Mouse (Mus musculus) hindbrain, embryonic 16.5 days (tissue): Measurements from ENCODE around the gene Etv3. TPM values are rescaled to one million over a fixed set of nuclear protein-coding genes. Genes with fewer than 3 reads are reported as not detected.
A peak's percentile ranks its signal among the peaks of the same experiment; 100 is the strongest.

ENCODE experiments used
- ATAC-seq: fragments of 200-750 bp; cut with Nextera tagmentation; 2 replicates; pipeline ENCODE4 v1.8.0; 2017; ENCODE audit warnings: moderate TSS enrichment, moderate library complexity
- H3K27ac ChIP-seq: fragments of 300-500 bp; sonication (generic); 2 replicates; pipeline ENCODE4 v1.5.1; 2014; ENCODE audit warnings: low read depth, mild to moderate bottlenecking, control low read depth, low read length, moderate library complexity
- H3K27me3 ChIP-seq: fragments of 300-500 bp; sonication (generic); replicated peaks from 2 replicates; pipeline ENCODE4 v1.6.1; 2014; ENCODE audit warnings: low read length; ENCODE audit not compliant: control insufficient read depth, insufficient read depth
- H3K36me3 ChIP-seq: fragments of 300-500 bp; sonication (generic); 2 replicates; pipeline ENCODE4 v1.6.1; 2014; ENCODE audit warnings: mild to moderate bottlenecking, low read length, moderate library complexity, mixed read lengths; ENCODE audit not compliant: control insufficient read depth, insufficient read depth
- H3K4me1 ChIP-seq: fragments of 300-500 bp; sonication (generic); 2 replicates; pipeline ENCODE4 v1.6.1; 2014; ENCODE audit warnings: low read depth, low read length; ENCODE audit not compliant: control insufficient read depth, insufficient read depth
- H3K4me2 ChIP-seq: fragments of 300-500 bp; sonication (generic); 2 replicates; pipeline ENCODE4 v1.6.1; 2014; ENCODE audit warnings: mild to moderate bottlenecking, low read length, control low read depth, moderate library complexity
- H3K4me3 ChIP-seq: fragments of 300-500 bp; sonication (generic); 2 replicates; pipeline ENCODE4 v1.5.1; 2014; ENCODE audit warnings: mild to moderate bottlenecking, low read length, control low read depth, moderate library complexity
- H3K9ac ChIP-seq: fragments of 300-500 bp; sonication (generic); 2 replicates; pipeline ENCODE4 v1.6.1; 2014; ENCODE audit warnings: low read depth, mild to moderate bottlenecking, control low read depth, low read length, moderate library complexity
- H3K9me3 ChIP-seq: fragments of 300-500 bp; sonication (generic); 2 replicates; pipeline ENCODE4 v1.6.1; 2014; ENCODE audit warnings: mild to moderate bottlenecking, low read length, moderate library complexity; ENCODE audit not compliant: control insufficient read depth
- WGBS: fragments of 180-500 bp; shearing (Covaris S2); extraction: QIAGEN DNeasy Blood & Tissue Kit; methylation state at CpG from one replicate; pipeline ENCODE4 v1.1.7; 2014; 5-methylcytosine and 5-hydroxymethylcytosine counted together
- polyA plus RNA-seq: library from polyadenylated mRNA; unstranded; fragments of >200 nt; fragmentation: Nextera tagmentation; extraction: Ambion mirVana; gene quantifications from 2 replicates; pipeline ENCODE4 v1.2.1, GENCODE M21; 2015

Etv3 gene
- polyA plus RNA-seq, 1 experiment from 2014 or later = 9.2 TPM

- Histone ChIP-seq H3K9me3 (no peaks in the 10 kb centered on the region), H3K9ac (no peak overlapping the region), H3K27me3 (no peaks in the 10 kb centered on the region), H3K27ac (no peak overlapping the region), H3K4me1 (peaks cover 10% of the 10 kb centered on the region; the same call in 1 of the 2 replicates), H3K4me2 (no peak overlapping the region), H3K36me3 (no peaks in the 10 kb centered on the region), H3K4me3 (no peak overlapping the region)
- WGBS = 4% methylated on average over 6 of the region's 6 CpGs
- no peak for ATAC-seq
Measured at GRCm38 (mm10) chr3:87562370-87562769, 37.2 kb downstream of the Etv3 start.

GRCm38 (mm10) chr3:87563466-87563865, 38.3 kb downstream of the Etv3 start:
- Histone ChIP-seq H3K9me3 (no peaks in the 10 kb centered on the region), H3K4me3 (no peak overlapping the region), H3K4me2 (no peak overlapping the region), H3K4me1 (peaks cover 10% of the 10 kb centered on the region; the same call in 1 of the 2 replicates), H3K36me3 (no peaks in the 10 kb centered on the region), H3K27ac (no peak overlapping the region), H3K9ac (no peak overlapping the region), H3K27me3 (no peaks in the 10 kb centered on the region)
- WGBS = 83% methylated on average over 5 of the region's 5 CpGs
- ATAC-seq = no peak

GRCm38 (mm10) chr3:87565623-87566022, 40.4 kb downstream of the Etv3 start:
- Histone ChIP-seq H3K27ac (peak overlapping the region; percentile 86), H3K27me3 (no peaks in the 10 kb centered on the region), H3K9me3 (no peaks in the 10 kb centered on the region), H3K36me3 (no peaks in the 10 kb centered on the region), H3K4me3 (peak overlapping the region; percentile 14; the same call in 1 of the 2 replicates), H3K4me2 (peak overlapping the region; percentile 65), H3K4me1 (peaks cover 10% of the 10 kb centered on the region; the same call in 1 of the 2 replicates), H3K9ac (peak overlapping the region; percentile 29)
- WGBS = 59% methylated on average over 6 of the region's 6 CpGs
- peak; percentile 57 for ATAC-seq

GRCm38 (mm10) chr3:87566066-87566465, 40.9 kb downstream of the Etv3 start:
- Histone ChIP-seq H3K4me3 (peak overlapping the region; percentile 40), H3K27ac (peak overlapping the region; percentile 86), H3K27me3 (no peaks in the 10 kb centered on the region), H3K9ac (peak overlapping the region; percentile 52), H3K4me2 (peak overlapping the region; percentile 65), H3K9me3 (no peaks in the 10 kb centered on the region), H3K36me3 (no peaks in the 10 kb centered on the region), H3K4me1 (peaks cover 10% of the 10 kb centered on the region; the same call in 1 of the 2 replicates)
- WGBS = 3% methylated on average over 4 of the region's 4 CpGs
- peak; percentile 100 for ATAC-seq

- Histone ChIP-seq H3K4me3 (no peak overlapping the region), H3K27me3 (no peaks in the 10 kb centered on the region), H3K27ac (no peak overlapping the region), H3K4me1 (peaks cover 10% of the 10 kb centered on the region; the same call in 1 of the 2 replicates), H3K9me3 (no peaks in the 10 kb centered on the region), H3K36me3 (no peaks in the 10 kb centered on the region), H3K9ac (no peak overlapping the region), H3K4me2 (no peak overlapping the region)
- ATAC-seq = no peak
- WGBS = 92% methylated on average over 14 of the region's 14 CpGs
Measured at GRCm38 (mm10) chr3:87567497-87567896, 42.3 kb downstream of the Etv3 start.

- Histone ChIP-seq H3K9ac (no peak overlapping the region), H3K4me2 (no peak overlapping the region), H3K9me3 (no peaks in the 10 kb centered on the region), H3K36me3 (no peaks in the 10 kb centered on the region), H3K4me1 (peaks cover 10% of the 10 kb centered on the region; the same call in 1 of the 2 replicates), H3K27ac (no peak overlapping the region), H3K27me3 (no peaks in the 10 kb centered on the region), H3K4me3 (no peak overlapping the region)
- 99% methylated on average over 5 of the region's 5 CpGs for WGBS
- no peak for ATAC-seq
Measured at GRCm38 (mm10) chr3:87568681-87569080, 43.5 kb downstream of the Etv3 start.

- Histone ChIP-seq H3K27ac (no peak overlapping the region), H3K4me2 (no peak overlapping the region), H3K4me1 (no peaks in the 10 kb centered on the region), H3K9ac (no peak overlapping the region), H3K36me3 (no peaks in the 10 kb centered on the region), H3K4me3 (no peak overlapping the region), H3K27me3 (no peaks in the 10 kb centered on the region), H3K9me3 (no peaks in the 10 kb centered on the region; the same call in 1 of the 2 replicates)
- WGBS = 39% methylated on average over 6 of the region's 6 CpGs
- ATAC-seq = no peak
Measured at GRCm38 (mm10) chr3:87575766-87576165, 50.6 kb downstream of the Etv3 start.

GRCm38 (mm10) chr3:87582259-87582658, 57.1 kb downstream of the Etv3 start:
- 94% methylated on average over 4 of the region's 4 CpGs for WGBS
- Histone ChIP-seq H3K9me3 (no peaks in the 10 kb centered on the region; the same call in 1 of the 2 replicates), H3K27me3 (no peaks in the 10 kb centered on the region), H3K27ac (no peak overlapping the region), H3K36me3 (no peaks in the 10 kb centered on the region), H3K4me3 (no peak overlapping the region), H3K4me2 (no peak overlapping the region), H3K4me1 (no peaks in the 10 kb centered on the region), H3K9ac (no peak overlapping the region)
- ATAC-seq = no peak
